Mouse (Mus musculus) forebrain, embryonic 13.5 days (tissue): ENCODE data around the gene Ackr4. TPM values are rescaled to one million over a fixed set of nuclear protein-coding genes. Genes with fewer than 3 reads are reported as not detected.

Source experiments
- ATAC-seq: fragments of 200-750 bp; cut with Nextera tagmentation; 2 replicates; pipeline ENCODE4 v1.8.0; 2017
- H3K27ac ChIP-seq: fragments of 300-500 bp; sonication (generic); 2 replicates; pipeline ENCODE4 v1.5.1; 2015; ENCODE audit warnings: inconsistent platforms, mild to moderate bottlenecking, moderate library complexity
- H3K27me3 ChIP-seq: fragments of 300-500 bp; sonication (generic); 2 replicates; pipeline ENCODE4 v1.6.1; 2015; ENCODE audit warnings: mild to moderate bottlenecking, inconsistent platforms
- H3K36me3 ChIP-seq: fragments of 300-500 bp; sonication (generic); 2 replicates; pipeline ENCODE4 v1.6.1; 2015; ENCODE audit warnings: mild to moderate bottlenecking, inconsistent platforms; ENCODE audit not compliant: poor library complexity, severe bottlenecking
- H3K4me1 ChIP-seq: fragments of 300-500 bp; sonication (generic); 2 replicates; pipeline ENCODE4 v1.6.1; 2015; ENCODE audit warnings: inconsistent platforms
- H3K4me2 ChIP-seq: fragments of 300-500 bp; sonication (generic); 2 replicates; pipeline ENCODE4 v1.6.1; 2015; ENCODE audit warnings: inconsistent platforms, mild to moderate bottlenecking, moderate library complexity
- H3K4me3 ChIP-seq: fragments of 300-500 bp; sonication (generic); 2 replicates; pipeline ENCODE4 v1.5.1; 2015; ENCODE audit warnings: mild to moderate bottlenecking, inconsistent platforms
- H3K9ac ChIP-seq: fragments of 300-500 bp; sonication (generic); 2 replicates; pipeline ENCODE4 v1.6.1; 2015; ENCODE audit warnings: mild to moderate bottlenecking, inconsistent platforms
- H3K9me3 ChIP-seq: fragments of 300-500 bp; sonication (generic); replicated peaks from 2 replicates; pipeline ENCODE4 v1.6.1; 2016; ENCODE audit warnings: inconsistent platforms
- WGBS: fragments of 180-500 bp; shearing (Covaris S2); methylation state at CpG from one replicate; pipeline ENCODE4 v1.1.7; 2015; 5-methylcytosine and 5-hydroxymethylcytosine counted together
- polyA plus RNA-seq: library from polyadenylated mRNA; unstranded; fragments of >200 nt; fragmentation: Nextera tagmentation; extraction: Ambion mirVana; gene quantifications from 2 replicates; pipeline ENCODE4 v1.2.1, GENCODE M21; 2015

Ackr4 gene
- polyA plus RNA-seq, 1 experiment from 2014 or later, result 0.36 TPM

DNA sequence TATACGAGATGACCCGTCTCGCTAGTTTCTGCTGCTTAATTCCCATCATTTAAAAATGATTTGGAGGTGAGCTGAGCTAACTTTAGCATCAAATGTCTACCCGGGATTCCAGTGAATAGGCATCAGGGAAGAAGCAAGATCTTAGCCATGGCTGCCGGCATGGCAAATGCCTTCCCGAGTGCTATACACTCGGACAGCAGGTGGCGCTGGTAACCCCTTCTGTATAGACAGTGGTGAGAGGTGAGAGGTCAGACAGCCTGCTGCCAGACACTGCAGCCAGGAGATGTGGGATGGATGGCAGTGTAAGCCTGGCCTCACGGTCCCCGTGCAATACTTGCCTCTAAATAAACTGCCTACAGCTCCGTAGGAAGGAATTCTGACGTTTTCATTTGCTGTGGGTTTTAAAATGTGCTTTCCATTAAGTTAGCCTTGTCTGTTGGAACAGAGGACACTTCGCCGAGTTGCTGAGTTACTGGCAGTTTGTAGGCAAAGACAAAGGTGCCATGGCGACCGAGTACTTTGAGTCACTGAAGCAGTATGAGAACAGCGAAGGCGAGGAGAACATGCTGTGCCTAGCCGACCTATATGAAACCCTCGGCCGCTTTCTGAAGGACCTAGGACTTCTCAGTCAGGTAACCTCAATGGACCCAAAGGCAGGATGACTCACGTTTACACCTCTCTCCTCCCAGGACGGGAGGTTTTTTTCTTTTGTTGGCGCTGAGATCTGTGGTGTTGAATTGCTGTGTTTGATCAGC lies 91.3 kb downstream of the Ackr4 start:
- Histone ChIP-seq H3K9ac (no peak overlapping the region), H3K36me3 (peaks cover 21% of the 10 kb centered on the region), H3K27ac (no peak overlapping the region), H3K4me3 (no peak overlapping the region), H3K4me2 (no peak overlapping the region), H3K4me1 (no peaks in the 10 kb centered on the region), H3K27me3 (no peaks in the 10 kb centered on the region), H3K9me3 (no peaks in the 10 kb centered on the region)
- 49% methylated on average over 24 of the region's 24 CpGs for WGBS
- ATAC-seq, result 0 out of 2 replicates have a peak, but pooled peaks have one; percentile 50

DNA sequence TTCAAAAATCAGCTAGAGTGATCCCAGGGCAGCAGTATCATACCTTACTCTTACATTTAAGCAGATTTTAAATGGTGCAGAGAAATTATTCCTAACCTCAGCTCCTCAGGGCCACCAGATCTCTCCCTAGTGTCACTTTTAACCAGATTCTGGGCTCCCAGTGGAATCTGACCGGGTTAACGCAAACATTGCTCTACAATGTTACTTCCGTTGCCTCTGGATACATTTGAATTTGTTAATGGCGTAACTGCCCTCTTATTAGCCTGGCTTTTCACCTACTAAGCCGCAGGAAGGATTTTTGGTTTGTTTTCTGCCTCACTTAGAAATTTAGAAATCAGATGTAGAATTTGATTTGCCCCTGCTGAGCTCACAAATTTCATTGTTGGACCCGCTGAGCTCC lies 92.0 kb downstream of the Ackr4 start:
- H3K27me3 ChIP-seq, result no peaks in the 10 kb centered on the region
- H3K27ac ChIP-seq, result no peak overlapping the region
- H3K36me3 ChIP-seq, result peaks cover 21% of the 10 kb centered on the region
- 74% methylated on average over 6 of the region's 6 CpGs for WGBS
- no peak overlapping the region for H3K4me2 ChIP-seq
- no peak for ATAC-seq
- H3K4me3 ChIP-seq, result no peak overlapping the region
- no peak overlapping the region for H3K9ac ChIP-seq
- no peaks in the 10 kb centered on the region for H3K4me1 ChIP-seq
- no peaks in the 10 kb centered on the region for H3K9me3 ChIP-seq

DNA sequence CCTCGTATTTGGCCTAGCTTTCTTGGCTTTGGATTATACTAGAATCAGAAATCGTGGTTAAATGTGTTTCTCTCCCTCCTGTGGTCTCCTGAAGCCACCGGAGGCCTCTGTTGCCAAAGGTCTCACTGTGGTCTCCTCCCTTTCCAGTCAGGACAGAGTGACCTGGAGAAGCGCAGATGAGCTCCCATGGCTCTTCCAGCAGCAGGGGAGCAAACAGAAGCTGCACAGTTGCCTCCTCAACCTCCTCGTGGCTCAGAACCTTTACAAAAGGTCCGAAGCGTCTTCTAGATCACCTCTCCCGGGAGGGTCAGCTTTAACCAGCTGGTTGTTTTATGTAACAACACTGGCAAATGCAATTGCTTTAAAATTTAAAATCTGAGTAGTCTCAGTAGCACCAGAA lies 92.5 kb downstream of the Ackr4 start:
- 87% methylated on average over 8 of the region's 8 CpGs for WGBS
- no peak overlapping the region for H3K4me2 ChIP-seq
- peaks cover 22% of the 10 kb centered on the region for H3K36me3 ChIP-seq

More for the DNA sequence above, 92.5 kb downstream of the Ackr4 start:
- H3K27me3 ChIP-seq, result no peaks in the 10 kb centered on the region
- H3K27ac ChIP-seq, result no peak overlapping the region
- H3K9ac ChIP-seq, result no peak overlapping the region
- no peaks in the 10 kb centered on the region for H3K4me1 ChIP-seq
- no peaks in the 10 kb centered on the region for H3K9me3 ChIP-seq
- no peak overlapping the region for H3K4me3 ChIP-seq
- no peak for ATAC-seq

Other genes starting within 250 kb of the Ackr4 start
- 2.9 and 3.1 TPM in 2 replicates for gene Nphp3, start 124.4 kb downstream of the Ackr4 start, polyA plus RNA-seq
- gene Gm28305, start 86.3 kb downstream of the Ackr4 start, polyA plus RNA-seq, result not detected in 2 replicates
- 51.4 and 57.5 TPM in 2 replicates for gene Uba5, start 63.8 kb downstream of the Ackr4 start, polyA plus RNA-seq
- 5.6 and 6.8 TPM in 2 replicates for gene Acad11, start 63.6 kb downstream of the Ackr4 start, polyA plus RNA-seq
- gene Dnajc13, start 136.0 kb upstream of the Ackr4 start, polyA plus RNA-seq, result 16.7 and 18.6 TPM in 2 replicates
- 0.14 TPM in 1 of 2 replicates, not detected in the other for gene Acpp, start 210.8 kb upstream of the Ackr4 start, polyA plus RNA-seq